Mouse (Mus musculus) bone marrow macrophage, adult 2 months (primary cell): Measurements from ENCODE around the gene Ficd.

Experiments
- CTCF ChIP-seq: IDR thresholded peaks from 2 replicates; pipeline ENCODE4 v1.5.1; 2012; ENCODE audit warnings: low read depth, mild to moderate bottlenecking, low read length, moderate library complexity
- POLR2A ChIP-seq: IDR thresholded peaks from 2 replicates; pipeline ENCODE4 v1.6.1; 2012; ENCODE audit warnings: mild to moderate bottlenecking, low read depth, low read length, borderline replicate concordance

DNA sequence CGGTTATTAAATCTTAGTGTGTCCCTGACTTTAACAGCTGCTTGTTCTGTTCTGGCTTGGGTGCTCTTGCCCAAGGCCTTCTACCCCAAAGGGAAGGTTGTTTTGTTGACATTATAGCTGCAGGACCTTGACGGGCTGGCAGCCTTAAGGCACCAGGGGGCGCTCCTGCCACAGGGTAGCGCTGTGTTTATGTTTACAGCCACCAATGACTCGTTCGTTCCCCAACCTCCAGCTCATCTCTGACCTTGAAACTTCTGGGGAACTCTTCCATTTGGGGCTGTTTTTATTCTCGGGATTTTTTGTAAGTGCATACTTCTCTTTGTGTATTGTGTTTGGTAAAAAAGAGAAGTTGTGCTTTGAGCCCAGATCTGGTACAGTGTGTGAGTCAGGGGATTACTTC is 38.1 kb downstream of the Ficd start:
- TF ChIP-seq CTCF (peak; percentile 87), POLR2A (no peak)
